Mouse (Mus musculus): ENCODE data around the gene Ddr1. TPM values are rescaled to one million over a fixed set of nuclear protein-coding genes. Genes with fewer than 3 reads are reported as not detected.

Gene Ddr1
- polyA plus RNA-seq (2012; fragmentation: generic; extraction: Trizol), result 65.6 TPM

DNA sequence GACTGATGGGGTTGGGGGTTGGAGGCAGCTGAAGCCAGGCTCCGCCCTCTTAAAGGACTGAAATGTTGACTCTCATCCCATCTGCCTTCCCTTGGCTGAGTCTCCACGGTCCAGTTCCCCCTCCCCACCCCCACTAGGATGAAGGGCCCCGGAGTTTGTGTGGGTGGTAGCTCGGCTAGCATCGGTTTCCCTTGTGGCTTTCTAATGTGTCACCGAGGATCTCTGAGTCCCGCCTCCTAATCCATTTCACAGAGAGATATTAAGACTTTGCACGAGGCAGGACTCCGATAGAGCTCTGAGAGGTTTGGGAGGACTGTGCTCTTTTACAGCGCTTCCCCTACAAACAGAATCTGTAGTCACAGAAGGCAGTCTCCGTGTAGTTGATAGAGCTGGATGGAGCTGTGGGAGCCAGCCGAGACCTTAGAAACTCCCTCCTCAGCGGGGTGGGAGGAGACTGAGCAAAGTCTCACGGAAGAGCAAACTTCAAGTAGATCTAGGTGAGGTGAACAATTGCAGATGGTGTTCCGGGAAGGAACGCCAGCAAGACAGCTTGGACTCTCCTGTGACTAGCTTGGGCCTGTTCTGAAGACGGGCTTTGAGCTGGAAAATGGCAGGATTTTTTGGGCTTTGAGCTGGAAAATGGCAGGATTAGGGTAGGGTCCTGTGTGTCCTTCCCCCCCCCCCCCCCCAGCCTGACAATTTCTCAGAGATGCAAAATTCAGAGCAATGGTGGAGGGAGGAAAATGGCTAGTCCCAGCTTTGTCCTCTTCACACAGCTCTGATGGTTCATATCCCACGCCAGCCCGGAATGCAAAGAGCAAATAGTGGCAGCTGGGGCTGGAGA is at the start of gene Ddr1:
Gene Ddr1, minus strand, starts transcription at position 1 of the 844 bp plus-strand sequence.
- H3K4me3 ChIP-seq, result peak within 1 kb of the TSS; percentile 52
- TF ChIP-seq MYOD1 (IDR thresholded peaks at IDR 0.05; ENCODE audit: control insufficient read depth in 1 of 3, insufficient read length in 2 of 3, low read depth in 2 of 3) (peak in 2 of 3 experiments; percentile 42 to 56), REST (IDR thresholded peaks at IDR 0.05; ENCODE audit: insufficient read depth, insufficient read length) (no peak), POLR2AphosphoS2 (IDR thresholded peaks at IDR 0.05; ENCODE audit: insufficient read length, low read depth) (no peak), TCF12 (IDR thresholded peaks at IDR 0.05; ENCODE audit: insufficient read depth, poor library complexity, severe bottlenecking) (no peak), POLR2A (IDR thresholded peaks at IDR 0.05; ENCODE audit: insufficient read length, low read depth) (no peak), USF1 (IDR thresholded peaks at IDR 0.05; ENCODE audit: low read depth) (no peak), E2F4 (IDR thresholded peaks at IDR 0.05; ENCODE audit: insufficient read depth) (no peak), TCF3 (IDR thresholded peaks at IDR 0.05; ENCODE audit: insufficient read length, low read depth) (no peak), CEBPB (IDR thresholded peaks at IDR 0.05; ENCODE audit: insufficient read depth, poor library complexity, severe bottlenecking) (no peak), SRF (IDR thresholded peaks at IDR 0.05; ENCODE audit: control insufficient read depth, insufficient read length, low read depth) (no peak), MYOG (IDR thresholded peaks at IDR 0.05; ENCODE audit: control insufficient read depth in 1 of 3, insufficient read depth in 1 of 3, insufficient read length in 2 of 3, low read depth in 2 of 3) (peak in 1 of 3 experiments; percentile 2), MAX (IDR thresholded peaks at IDR 0.05; ENCODE audit: low read depth) (no peak)
- no peak within 1 kb of the TSS for H3ac ChIP-seq (ENCODE audit: control insufficient read depth, insufficient read length)
- H3K79me2 ChIP-seq (ENCODE audit: control insufficient read depth, insufficient read depth), result peaks cover 12% of the 10 kb centered on the region
- H3K36me3 ChIP-seq (ENCODE audit: control insufficient read depth, insufficient read depth), result no peaks in the 10 kb centered on the region
- no peaks in the 10 kb centered on the region for H3K27me3 ChIP-seq (ENCODE audit: control insufficient read depth, insufficient read depth, insufficient read length)
- peak within 1 kb of the TSS; percentile 94 for H3K4me2 ChIP-seq (ENCODE audit: low read depth)

DNA sequence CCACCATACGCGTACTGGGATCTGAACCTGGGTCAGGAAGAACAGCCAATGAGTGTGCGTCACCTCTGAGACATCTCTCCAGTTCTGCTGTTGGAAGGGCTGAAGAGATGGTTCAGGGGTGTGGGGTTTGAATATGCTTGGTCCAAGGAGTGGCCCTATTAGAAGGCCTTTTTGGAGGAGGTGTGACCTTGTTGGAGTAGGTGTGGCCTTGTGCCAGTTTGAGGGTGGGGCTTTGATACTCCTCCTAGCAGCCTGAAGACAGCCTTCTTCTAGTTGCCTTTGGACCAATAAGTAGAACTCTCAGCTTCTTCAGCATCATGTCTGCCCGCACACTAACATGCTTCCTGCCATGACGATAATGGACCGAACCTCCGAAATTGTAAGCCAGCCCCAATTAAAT is 49.2 kb upstream of the Ddr1 start:
- TF ChIP-seq USF1 (IDR thresholded peaks at IDR 0.05; ENCODE audit: low read depth) (no peak), POLR2AphosphoS2 (IDR thresholded peaks at IDR 0.05; ENCODE audit: insufficient read length, low read depth) (no peak), CEBPB (IDR thresholded peaks at IDR 0.05; ENCODE audit: insufficient read depth, poor library complexity, severe bottlenecking) (no peak), SRF (IDR thresholded peaks at IDR 0.05; ENCODE audit: control insufficient read depth, insufficient read length, low read depth) (no peak), MYOD1 (IDR thresholded peaks at IDR 0.05; ENCODE audit: control insufficient read depth in 1 of 3, insufficient read length in 2 of 3, low read depth in 2 of 3) (no peak), REST (IDR thresholded peaks at IDR 0.05; ENCODE audit: insufficient read depth, insufficient read length) (no peak), POLR2A (IDR thresholded peaks at IDR 0.05; ENCODE audit: insufficient read length, low read depth) (no peak), E2F4 (IDR thresholded peaks at IDR 0.05; ENCODE audit: insufficient read depth) (no peak), TCF12 (IDR thresholded peaks at IDR 0.05; ENCODE audit: insufficient read depth, poor library complexity, severe bottlenecking) (no peak), MYOG (IDR thresholded peaks at IDR 0.05; ENCODE audit: control insufficient read depth in 1 of 3, insufficient read depth in 1 of 3, insufficient read length in 2 of 3, low read depth in 2 of 3) (no peak)
- H3K79me2 ChIP-seq (ENCODE audit: control insufficient read depth, insufficient read depth), result no peaks in the 10 kb centered on the region

DNA sequence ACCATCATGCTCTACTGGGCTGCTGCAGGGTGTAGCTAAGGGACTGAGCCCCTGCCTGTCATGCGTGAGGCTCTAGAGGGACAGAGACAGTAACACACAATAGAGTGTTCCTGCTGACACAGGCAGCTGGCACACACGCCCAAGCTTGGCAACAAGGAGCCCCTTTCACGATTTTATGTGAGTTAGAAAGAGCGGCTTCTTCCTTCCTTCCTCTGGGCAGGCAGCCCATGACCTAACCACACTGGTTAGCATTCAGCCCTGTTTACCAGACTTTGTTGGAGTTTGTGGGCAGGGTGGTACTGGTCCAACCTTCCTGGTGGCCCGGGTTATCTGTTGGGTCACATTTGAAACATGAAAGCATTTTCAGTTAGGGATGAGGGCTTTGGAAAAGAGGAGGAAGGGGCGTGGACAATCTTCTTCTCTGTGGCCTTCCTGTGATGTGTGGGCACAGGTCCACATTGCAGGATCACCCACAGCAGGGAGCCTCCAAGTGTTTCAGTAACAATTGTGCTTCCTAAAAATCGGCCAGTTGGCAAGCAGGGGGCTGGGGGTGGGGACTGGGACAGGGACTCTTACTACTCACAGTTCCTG is 47.9 kb upstream of the Ddr1 start:
- TF ChIP-seq MYOD1 (IDR thresholded peaks at IDR 0.05; ENCODE audit: control insufficient read depth in 1 of 3, insufficient read length in 2 of 3, low read depth in 2 of 3), result peak in 2 of 3 experiments; percentile 48 to 72
- TF ChIP-seq CEBPB (IDR thresholded peaks at IDR 0.05; ENCODE audit: insufficient read depth, poor library complexity, severe bottlenecking), result no peak
- TF ChIP-seq MYOG (IDR thresholded peaks at IDR 0.05; ENCODE audit: control insufficient read depth in 1 of 3, insufficient read depth in 1 of 3, insufficient read length in 2 of 3, low read depth in 2 of 3), result peak in 1 of 3 experiments; percentile 48
- Histone ChIP-seq H3K4me2 (ENCODE audit: low read depth) (peak overlapping the region; percentile 59), H3K27me3 (ENCODE audit: control insufficient read depth, insufficient read depth, insufficient read length) (no peaks in the 10 kb centered on the region), H3ac (ENCODE audit: control insufficient read depth, insufficient read length) (no peak overlapping the region), H3K4me3 (no peak overlapping the region), H3K36me3 (ENCODE audit: control insufficient read depth, insufficient read depth) (no peaks in the 10 kb centered on the region), H3K79me2 (ENCODE audit: control insufficient read depth, insufficient read depth) (no peaks in the 10 kb centered on the region)

More for the DNA sequence above, 49.2 kb upstream of the Ddr1 start:
- no peaks in the 10 kb centered on the region for H3K27me3 ChIP-seq (ENCODE audit: control insufficient read depth, insufficient read depth, insufficient read length)
- H3ac ChIP-seq (ENCODE audit: control insufficient read depth, insufficient read length), result no peak overlapping the region
- H3K36me3 ChIP-seq (ENCODE audit: control insufficient read depth, insufficient read depth), result no peaks in the 10 kb centered on the region
- no peak overlapping the region for H3K4me2 ChIP-seq (ENCODE audit: low read depth)
- no peak overlapping the region for H3K4me3 ChIP-seq

DNA sequence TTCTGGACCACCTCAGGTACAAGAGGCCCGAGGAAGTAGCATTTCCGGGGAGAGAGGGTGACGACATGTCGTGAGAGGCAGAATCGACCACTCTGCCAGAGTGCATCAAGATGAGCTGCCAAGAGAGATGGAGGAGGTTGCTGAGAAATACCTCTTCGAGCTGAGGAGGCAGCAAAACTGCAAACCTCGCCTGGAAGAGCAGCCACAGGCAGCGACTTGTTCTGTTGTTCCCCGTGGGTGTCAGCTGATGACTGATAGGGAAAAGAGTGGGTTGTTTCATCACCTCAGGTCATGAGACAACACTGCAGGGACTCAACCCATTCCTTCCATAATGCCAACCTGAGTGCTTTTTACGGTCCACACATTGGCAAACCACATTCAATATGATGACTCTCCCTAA is 45.3 kb upstream of the Ddr1 start:
- no peaks in the 10 kb centered on the region for H3K27me3 ChIP-seq (ENCODE audit: control insufficient read depth, insufficient read depth, insufficient read length)
- no peak overlapping the region for H3ac ChIP-seq (ENCODE audit: control insufficient read depth, insufficient read length)
- TF ChIP-seq SRF (IDR thresholded peaks at IDR 0.05; ENCODE audit: control insufficient read depth, insufficient read length, low read depth) (no peak), USF1 (IDR thresholded peaks at IDR 0.05; ENCODE audit: low read depth) (no peak), E2F4 (IDR thresholded peaks at IDR 0.05; ENCODE audit: insufficient read depth) (no peak), REST (IDR thresholded peaks at IDR 0.05; ENCODE audit: insufficient read depth, insufficient read length) (no peak), MAX (IDR thresholded peaks at IDR 0.05; ENCODE audit: low read depth) (no peak)
- H3K79me2 ChIP-seq (ENCODE audit: control insufficient read depth, insufficient read depth), result no peaks in the 10 kb centered on the region
- H3K4me2 ChIP-seq (ENCODE audit: low read depth), result no peak overlapping the region
- H3K4me3 ChIP-seq, result no peak overlapping the region
- H3K36me3 ChIP-seq (ENCODE audit: control insufficient read depth, insufficient read depth), result no peaks in the 10 kb centered on the region

DNA sequence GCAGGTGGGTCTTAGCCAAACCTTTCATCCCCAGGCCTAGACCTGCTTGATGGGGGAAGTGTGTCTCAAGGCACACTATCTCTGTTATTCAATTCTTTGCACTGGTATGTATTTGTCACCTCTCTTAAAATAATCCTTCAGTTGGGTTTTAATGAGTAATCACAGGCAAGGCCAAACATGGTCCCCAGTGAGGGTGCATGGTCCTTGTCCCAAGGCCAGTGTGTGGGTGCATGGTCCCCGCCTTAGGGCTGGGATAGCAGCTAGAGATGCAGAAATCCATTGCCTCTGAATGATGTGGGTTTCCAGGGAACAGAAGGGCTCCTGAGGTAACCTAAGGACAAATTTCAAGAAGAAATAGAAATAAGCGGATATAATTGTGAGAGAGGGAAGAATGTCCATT is 39.9 kb upstream of the Ddr1 start:
- H3K79me2 ChIP-seq (ENCODE audit: control insufficient read depth, insufficient read depth), result no peaks in the 10 kb centered on the region
- no peak overlapping the region for H3K4me2 ChIP-seq (ENCODE audit: low read depth)
- H3K4me3 ChIP-seq, result no peak overlapping the region
- TF ChIP-seq TCF3 (IDR thresholded peaks at IDR 0.05; ENCODE audit: insufficient read length, low read depth), result no peak
- no peak for TF ChIP-seq MAX (IDR thresholded peaks at IDR 0.05; ENCODE audit: low read depth)
- no peak for TF ChIP-seq SRF (IDR thresholded peaks at IDR 0.05; ENCODE audit: control insufficient read depth, insufficient read length, low read depth)
- TF ChIP-seq MYOG (IDR thresholded peaks at IDR 0.05; ENCODE audit: control insufficient read depth in 1 of 3, insufficient read depth in 1 of 3, insufficient read length in 2 of 3, low read depth in 2 of 3), result no peak
- H3K36me3 ChIP-seq (ENCODE audit: control insufficient read depth, insufficient read depth), result no peaks in the 10 kb centered on the region
- H3ac ChIP-seq (ENCODE audit: control insufficient read depth, insufficient read length), result no peak overlapping the region
- no peaks in the 10 kb centered on the region for H3K27me3 ChIP-seq (ENCODE audit: control insufficient read depth, insufficient read depth, insufficient read length)
